ENCODE assay signal across 8 mouse cellular contexts in the genomic region with DNA sequence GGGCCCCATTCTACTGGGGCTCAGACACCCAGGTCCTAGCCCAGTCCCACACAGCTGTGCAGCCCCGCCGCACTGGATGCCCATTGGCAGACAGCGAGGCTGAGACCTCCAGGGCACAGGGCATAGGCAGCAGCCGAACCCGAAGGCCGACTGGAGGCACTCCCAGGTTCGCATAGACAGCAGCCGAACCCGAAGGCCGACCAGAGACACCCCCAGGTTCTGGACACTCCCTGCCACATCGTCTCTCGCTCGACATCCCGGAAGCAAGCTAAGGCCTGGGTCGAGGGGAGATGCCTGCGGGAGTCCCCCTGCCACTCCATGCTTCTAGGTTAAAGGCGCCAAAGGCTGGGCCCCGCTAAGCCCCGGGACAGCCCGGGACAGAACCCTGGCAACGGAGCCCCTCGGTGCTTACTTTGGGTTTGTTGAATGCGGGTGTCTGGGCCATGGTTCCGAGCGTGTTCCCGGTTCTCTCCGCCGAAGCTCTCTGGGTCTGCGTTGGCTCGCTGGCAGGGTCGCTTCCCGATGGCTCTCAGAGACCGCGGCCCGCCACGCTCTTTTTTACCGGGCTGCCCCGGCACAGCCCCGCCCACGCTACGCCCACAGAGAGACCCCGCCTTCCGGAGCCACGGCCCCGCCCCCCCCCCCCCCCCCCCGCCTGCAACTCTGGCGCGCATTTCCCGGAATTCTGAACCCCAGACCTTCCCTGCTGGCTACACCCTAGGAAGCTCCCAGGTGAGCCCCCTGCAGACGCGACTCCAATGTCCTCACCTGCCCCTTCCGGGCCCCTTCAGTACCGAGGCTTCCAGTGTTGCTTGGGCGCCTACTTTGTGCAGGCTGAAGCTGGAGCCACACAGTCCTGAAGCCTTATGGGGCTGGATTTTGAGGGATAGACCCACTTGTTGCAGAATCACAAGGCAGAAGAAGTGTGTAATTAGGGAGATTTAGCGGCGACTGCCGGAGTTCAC. TPM values are rescaled to one million over a fixed set of nuclear protein-coding genes. Genes with fewer than 3 reads are reported as not detected.
DNase-seq lines count a peak whose midpoint lies in the region; ATAC-seq and TF ChIP-seq lines count a peak whose summit lies in the region.

A gene (minus strand): TSS at position 593 of the 965 bp plus-strand sequence.

- no peak for TF ChIP-seq CTCF in intestine, postnatal 0 days (IDR thresholded peaks at IDR 0.05; ENCODE audit: low read depth)

- H3K36me3 ChIP-seq in intestine, postnatal 0 days (ENCODE audit: control insufficient read depth, insufficient read depth), result no peaks in the 10 kb centered on the region
- H3K36me3 ChIP-seq in lung, embryonic 15.5 days, result no peaks in the 10 kb centered on the region

- no peaks in the 10 kb centered on the region for H3K9me3 ChIP-seq in intestine, postnatal 0 days (ENCODE audit: control insufficient read depth)
- no peaks in the 10 kb centered on the region for H3K9me3 ChIP-seq in lung, embryonic 15.5 days

- peak within 1 kb of the TSS; percentile 43 for H3K9ac ChIP-seq in intestine, postnatal 0 days (ENCODE audit: low read depth, low read length)
- H3K9ac ChIP-seq in lung, embryonic 15.5 days, result peak within 1 kb of the TSS; percentile 58

- peak within 1 kb of the TSS; percentile 43 for H3K4me3 ChIP-seq in intestine, postnatal 0 days (ENCODE audit: low read depth, low read length)
- H3K4me3 ChIP-seq in lung, embryonic 15.5 days, result peak within 1 kb of the TSS; percentile 62

- no peak within 1 kb of the TSS for H3K27ac ChIP-seq in intestine, postnatal 0 days (ENCODE audit: low read depth, low read length)
- no peak within 1 kb of the TSS for H3K27ac ChIP-seq in lung, embryonic 15.5 days

- H3K27me3 ChIP-seq in intestine, postnatal 0 days (replicated peaks; ENCODE audit: control insufficient read depth, insufficient read depth, low read length), result 0 out of 2 replicates have a peak, but pooled peaks cover 9% of the 10 kb centered on the region
- peaks cover 14% of the 10 kb centered on the region; the same call in 1 of the 2 replicates for H3K27me3 ChIP-seq in lung, embryonic 15.5 days

- WGBS in intestine, postnatal 0 days, result under 1% methylated on average over 54 of the region's 57 CpGs
- 1% methylated on average over 50 of the region's 57 CpGs for WGBS in lung, embryonic 15.5 days

- DNase-seq in right cerebral cortex, postnatal 14 days, result peak; percentile 51
- no peak for DNase-seq in right cerebral cortex, postnatal 36 days (ENCODE audit: low spot score in 2 of 2)
- peak; percentile 42 to 75 for DNase-seq in gastrocnemius, postnatal 4 days (ENCODE audit: low spot score in 2 of 2)
- peak; percentile 32 to 69 for DNase-seq in urinary bladder, postnatal 4 days (ENCODE audit: low spot score in 2 of 2)

- H3K4me2 ChIP-seq in intestine, postnatal 0 days (replicated peaks; ENCODE audit: low read depth), result peak within 1 kb of the TSS; percentile 88
- peak within 1 kb of the TSS; percentile 100 for H3K4me2 ChIP-seq in lung, embryonic 15.5 days

- H3K4me1 ChIP-seq in intestine, postnatal 0 days (replicated peaks; ENCODE audit: control insufficient read depth, insufficient read depth, low read length), result no peaks in the 10 kb centered on the region
- H3K4me1 ChIP-seq in lung, embryonic 15.5 days, result peaks cover 14% of the 10 kb centered on the region

- ATAC-seq in common myeloid progenitor, adult 5-6 weeks (replicated peaks; ENCODE audit: low read depth, poor library complexity, severe bottlenecking), result peak; percentile 70
- peak; percentile 65 for ATAC-seq in intestine, postnatal 0 days
- ATAC-seq in lung, embryonic 15.5 days (ENCODE audit: borderline replicate concordance, extremely low read depth, low FRiP score, low TSS enrichment), result peak; percentile 72
- ATAC-seq in neutrophil, adult 5-6 weeks (ENCODE audit: extremely low read depth, insufficient number of reproducible peaks, low FRiP score, poor library complexity, severe bottlenecking), result peak; percentile 47

RNA-seq across cellular contexts. Expression of the gene that starts here (rescaled TPM):
- 16.9 and 17.6 TPM in 2 replicates for total RNA-seq in common myeloid progenitor, adult 5-6 weeks (2017)
- total RNA-seq in gastrocnemius, postnatal 4 days (2021), result 1 to 10 TPM; 2.6 to 2.9 TPM
- 78.2 and 81.3 TPM in 2 replicates for polyA plus RNA-seq in intestine, postnatal 0 days (2015; fragmentation: Nextera tagmentation; extraction: Ambion mirVana)
- 9.4 and 11.4 TPM in 2 replicates for polyA plus RNA-seq in lung, embryonic 15.5 days (2015; fragmentation: Nextera tagmentation; extraction: Ambion mirVana)
- total RNA-seq in neutrophil, adult 5-6 weeks (2017), result 3.8 and 4.9 TPM in 2 replicates

Comparison
In these comparisons a context has a peak if more than half of its experiments do, and no peak if none do; other contexts are left out.
1. DNase-seq: peak in right cerebral cortex, postnatal 14 days (single experiment), gastrocnemius, postnatal 4 days (2 of 2) and urinary bladder, postnatal 4 days (2 of 2); none in right cerebral cortex, postnatal 36 days (0 of 2).
2. Peak in every context shown above with its lines, with median percentiles within 50 percentile points of each other: ATAC-seq.